25 mouse cellular contexts compared by ENCODE assay signal in genomic region chr4:45441778-45442177, GRCm38 (mm10). TPM values are rescaled to one million over a fixed set of nuclear protein-coding genes. Genes with fewer than 3 reads are reported as not detected.
DNase-seq lines count a peak whose midpoint lies in the region; ATAC-seq and TF ChIP-seq lines count a peak whose summit lies in the region.
"Had no signal": no experiment of that assay in that cellular context is flagged by ENCODE, and none has a peak within 500 bp of the region (broad histone marks: within the 10 kb centered on the region; RNA-seq: fewer than 3 reads in every experiment).

No protein-coding gene starts in this region.

- TF ChIP-seq POLR2A in myocyte (IDR thresholded peaks at IDR 0.05; ENCODE audit: insufficient read length, low read depth) = no peak

- H3K27me3 ChIP-seq in forebrain, embryonic 10.5 days (ENCODE audit: poor library complexity, severe bottlenecking) = peaks cover 11% of the 10 kb centered on the region
- no peaks in the 10 kb centered on the region for H3K27me3 ChIP-seq in forebrain, embryonic 16.5 days (replicated peaks; ENCODE audit: control insufficient read depth, insufficient read depth, low read length)
- H3K27me3 ChIP-seq in heart, embryonic 13.5 days (replicated peaks) = peaks cover 18% of the 10 kb centered on the region; the same call in 1 of the 2 replicates
- H3K27me3 ChIP-seq in heart, embryonic 11.5 days (ENCODE audit: control insufficient read depth, insufficient read depth, low read length) = peaks cover 3% of the 10 kb centered on the region; the same call in 1 of the 2 replicates
- H3K27me3 ChIP-seq in myocyte (ENCODE audit: control insufficient read depth, insufficient read depth, insufficient read length) = no peaks in the 10 kb centered on the region
- H3K27me3 ChIP-seq: embryonic facial prominence, embryonic 12.5 days; embryonic facial prominence, embryonic 15.5 days; forebrain, embryonic 15.5 days; hindbrain, embryonic 12.5 days; hindbrain, embryonic 15.5 days had no signal

- H3K4me3 ChIP-seq in forebrain, embryonic 10.5 days = no peak overlapping the region
- no peak overlapping the region for H3K4me3 ChIP-seq in forebrain, embryonic 16.5 days (replicated peaks; ENCODE audit: low read length)
- H3K4me3 ChIP-seq in heart, embryonic 13.5 days = no peak overlapping the region
- no peak overlapping the region for H3K4me3 ChIP-seq in heart, embryonic 11.5 days (ENCODE audit: low read depth, low read length)
- no peak overlapping the region for H3K4me3 ChIP-seq in myocyte
- H3K4me3 ChIP-seq: embryonic facial prominence, embryonic 12.5 days; embryonic facial prominence, embryonic 15.5 days; forebrain, embryonic 12.5 days; forebrain, embryonic 15.5 days; hindbrain, embryonic 12.5 days; hindbrain, embryonic 15.5 days had no signal

- H3K36me3 ChIP-seq in forebrain, embryonic 10.5 days (replicated peaks) = peaks cover 60% of the 10 kb centered on the region
- no peaks in the 10 kb centered on the region; the same call in 1 of the 2 replicates for H3K36me3 ChIP-seq in forebrain, embryonic 16.5 days (ENCODE audit: control insufficient read depth, insufficient read depth)
- peaks cover 37% of the 10 kb centered on the region for H3K36me3 ChIP-seq in heart, embryonic 13.5 days
- peaks cover 4% of the 10 kb centered on the region; the same call in 1 of the 2 replicates for H3K36me3 ChIP-seq in heart, embryonic 11.5 days (ENCODE audit: control insufficient read depth, insufficient read depth, low read length)
- H3K36me3 ChIP-seq in myocyte (ENCODE audit: control insufficient read depth, insufficient read depth) = peaks cover 7% of the 10 kb centered on the region
- H3K36me3 ChIP-seq: hindbrain, embryonic 15.5 days had no signal

- H3K9ac ChIP-seq in forebrain, embryonic 16.5 days (replicated peaks; ENCODE audit: low read depth, low read length) = no peak overlapping the region
- 0 out of 2 replicates have a peak overlapping the region, but pooled peaks have one; percentile 4 for H3K9ac ChIP-seq in heart, embryonic 13.5 days
- no peak overlapping the region for H3K9ac ChIP-seq in heart, embryonic 11.5 days (ENCODE audit: low read depth, low read length)
- H3K9ac ChIP-seq: embryonic facial prominence, embryonic 12.5 days; embryonic facial prominence, embryonic 15.5 days; forebrain, embryonic 12.5 days; forebrain, embryonic 15.5 days; hindbrain, embryonic 12.5 days; hindbrain, embryonic 15.5 days had no signal

- H3K79me2 ChIP-seq in myocyte (ENCODE audit: control insufficient read depth, insufficient read depth) = peaks cover 4% of the 10 kb centered on the region

- 65% methylated on average over 1 of the region's 1 CpGs for WGBS in forebrain, embryonic 10.5 days
- WGBS in forebrain, embryonic 16.5 days = 50% methylated on average over 1 of the region's 1 CpGs
- 69% methylated on average over 1 of the region's 1 CpGs for WGBS in heart, embryonic 13.5 days
- WGBS in heart, embryonic 11.5 days (ENCODE audit: insufficient replicate concordance) = 58% methylated on average over 1 of the region's 1 CpGs

- H3K4me1 ChIP-seq in forebrain, embryonic 10.5 days = peaks cover 62% of the 10 kb centered on the region
- peaks cover 10% of the 10 kb centered on the region for H3K4me1 ChIP-seq in forebrain, embryonic 16.5 days (replicated peaks; ENCODE audit: control insufficient read depth, insufficient read depth, low read length)
- peaks cover 89% of the 10 kb centered on the region for H3K4me1 ChIP-seq in heart, embryonic 13.5 days
- H3K4me1 ChIP-seq in heart, embryonic 11.5 days (ENCODE audit: control insufficient read depth, insufficient read depth, low read length) = peaks cover 76% of the 10 kb centered on the region

- no peak for DNase-seq in forebrain, embryonic 10.5 days (ENCODE audit: extremely low spot score, low spot score)
- DNase-seq in 3T3-L1 (ENCODE audit: low read depth, low spot score) = peak; percentile 41
- no peak for DNase-seq in adrenal gland, postnatal 14 days
- DNase-seq: adrenal gland, adult 8-10 months; adrenal gland, postnatal 36 days; B cell, adult 2 months; cerebellum, adult 2 months; cerebellum, adult 9-11 months; cerebellum, postnatal 25 days; gastrocnemius, postnatal 10 days; gastrocnemius, postnatal 36 days; kidney, adult 2 months had no signal

- H3K4me2 ChIP-seq in forebrain, embryonic 16.5 days (ENCODE audit: low read length) = no peak overlapping the region
- H3K4me2 ChIP-seq in heart, embryonic 13.5 days = no peak overlapping the region
- H3K4me2 ChIP-seq in heart, embryonic 11.5 days = no peak overlapping the region
- H3K4me2 ChIP-seq in myocyte (ENCODE audit: low read depth) = peak overlapping the region; percentile 42
- H3K4me2 ChIP-seq: embryonic facial prominence, embryonic 12.5 days; embryonic facial prominence, embryonic 15.5 days; forebrain, embryonic 12.5 days; forebrain, embryonic 15.5 days; hindbrain, embryonic 12.5 days; hindbrain, embryonic 15.5 days had no signal

- H3K27ac ChIP-seq in forebrain, embryonic 10.5 days = peak overlapping the region; percentile 4; the same call in 1 of the 2 replicates
- H3K27ac ChIP-seq in forebrain, embryonic 16.5 days (ENCODE audit: low read length) = no peak overlapping the region
- 0 out of 2 replicates have a peak overlapping the region, but pooled peaks have one; percentile 24 for H3K27ac ChIP-seq in heart, embryonic 13.5 days (replicated peaks)
- no peak overlapping the region for H3K27ac ChIP-seq in heart, embryonic 11.5 days (ENCODE audit: low read depth, low read length)
- H3K27ac ChIP-seq: embryonic facial prominence, embryonic 12.5 days; embryonic facial prominence, embryonic 15.5 days; forebrain, embryonic 12.5 days; forebrain, embryonic 15.5 days; hindbrain, embryonic 12.5 days; hindbrain, embryonic 15.5 days had no signal

- no peak overlapping the region for H3ac ChIP-seq in myocyte (ENCODE audit: control insufficient read depth, insufficient read length)

- no peaks in the 10 kb centered on the region for H3K9me3 ChIP-seq in forebrain, embryonic 10.5 days
- no peaks in the 10 kb centered on the region for H3K9me3 ChIP-seq in forebrain, embryonic 16.5 days (ENCODE audit: control insufficient read depth, low read length)
- H3K9me3 ChIP-seq in heart, embryonic 13.5 days = no peaks in the 10 kb centered on the region
- H3K9me3 ChIP-seq in heart, embryonic 11.5 days (replicated peaks; ENCODE audit: control insufficient read depth, low read length) = no peaks in the 10 kb centered on the region
- H3K9me3 ChIP-seq: embryonic facial prominence, embryonic 12.5 days; embryonic facial prominence, embryonic 15.5 days; forebrain, embryonic 12.5 days; forebrain, embryonic 15.5 days; hindbrain, embryonic 12.5 days; hindbrain, embryonic 15.5 days had no signal

- no peak for ATAC-seq in forebrain, embryonic 16.5 days
- no peak for ATAC-seq in heart, embryonic 13.5 days (ENCODE audit: extremely low read depth, insufficient number of reproducible peaks, low FRiP score, low TSS enrichment)
- ATAC-seq in heart, embryonic 11.5 days (replicated peaks; ENCODE audit: insufficient number of reproducible peaks, low FRiP score, low TSS enrichment) = no peak
- ATAC-seq: activated CD4-positive, CD25-positive, alpha-beta regulatory T cell, adult 4 months; CD4-positive, CD25-positive, alpha-beta regulatory T cell, adult 4 months; forebrain, embryonic 15.5 days; intestine, postnatal 0 days had no signal

TF ChIP-seq in myocyte, 11 proteins besides CTCF, POLR2A, EP300 and RAD21:
- TF ChIP-seq USF1 (IDR thresholded peaks at IDR 0.05; ENCODE audit: low read depth) (peak; percentile 76), TCF3 (IDR thresholded peaks at IDR 0.05; ENCODE audit: insufficient read length, low read depth) (no peak), SRF (IDR thresholded peaks at IDR 0.05; ENCODE audit: control insufficient read depth, insufficient read length, low read depth) (no peak), POLR2AphosphoS2 (IDR thresholded peaks at IDR 0.05; ENCODE audit: insufficient read length, low read depth) (no peak), CEBPB (IDR thresholded peaks at IDR 0.05; ENCODE audit: insufficient read depth, poor library complexity, severe bottlenecking) (no peak), REST (IDR thresholded peaks at IDR 0.05; ENCODE audit: insufficient read depth, insufficient read length) (no peak), E2F4 (IDR thresholded peaks at IDR 0.05; ENCODE audit: insufficient read depth) (no peak)

RNA-seq across cellular contexts. Expression of gene Slc25a51, which starts 33.2 kb away (rescaled TPM):
- polyA plus RNA-seq in forebrain, embryonic 10.5 days (2016; fragmentation: Nextera tagmentation; extraction: Ambion mirVana) = 78.5 and 83.3 TPM in 2 replicates
- polyA plus RNA-seq in forebrain, embryonic 16.5 days (2015; fragmentation: Nextera tagmentation; extraction: Ambion mirVana) = 84.5 and 84.7 TPM in 2 replicates
- 59.0 and 64.6 TPM in 2 replicates for polyA plus RNA-seq in heart, embryonic 13.5 days (2015; fragmentation: Nextera tagmentation; extraction: Ambion mirVana)
- polyA plus RNA-seq in heart, embryonic 11.5 days (2014; fragmentation: Nextera tagmentation; extraction: Ambion mirVana) = 60.7 and 73.4 TPM in 2 replicates
- polyA plus RNA-seq in myocyte (2012; fragmentation: generic; extraction: Trizol) = 39.9 TPM
- 449 and 529 TPM in 2 replicates for total RNA-seq in adrenal gland, postnatal 14 days (2021)

Comparison
In these comparisons a context has a peak if more than half of its experiments do, and no peak if none do; other contexts are left out.
1. H3K27ac ChIP-seq: peak in forebrain, embryonic 10.5 days (single experiment) and heart, embryonic 13.5 days (single experiment); none in forebrain, embryonic 16.5 days (single experiment) and heart, embryonic 11.5 days (single experiment).